Mouse (Mus musculus) embryonic facial prominence, embryonic 11.5 days (tissue): ENCODE measurements around the gene Agap1. TPM values are rescaled to one million over a fixed set of nuclear protein-coding genes. Genes with fewer than 3 reads are reported as not detected.
A peak's percentile ranks its signal among the peaks of the same experiment; 100 is the strongest.

Source experiments
- ATAC-seq: fragments of 200-750 bp; cut with Nextera tagmentation; replicated peaks from 2 replicates; pipeline ENCODE4 v1.8.0; 2017; ENCODE audit warnings: low read depth; ENCODE audit not compliant: insufficient number of reproducible peaks, low FRiP score, low TSS enrichment
- DNase-seq: peaks from one replicate; pipeline ENCODE4 v3.0.0-alpha.2; 2015; ENCODE audit warnings: low spot score
- H3K27ac ChIP-seq: fragments of 300-500 bp; sonication (generic); replicated peaks from 2 replicates; pipeline ENCODE4 v1.5.1; 2014; ENCODE audit warnings: mild to moderate bottlenecking, low read depth, low read length, control low read depth
- H3K27me3 ChIP-seq: fragments of 300-500 bp; sonication (generic); 2 replicates; pipeline ENCODE4 v1.6.1; 2014; ENCODE audit warnings: mild to moderate bottlenecking, low read length, moderate library complexity, mixed read lengths; ENCODE audit not compliant: control insufficient read depth, insufficient read depth
- H3K36me3 ChIP-seq: fragments of 300-500 bp; sonication (generic); replicated peaks from 2 replicates; pipeline ENCODE4 v1.6.1; 2014; ENCODE audit warnings: low read depth, mild to moderate bottlenecking, low read length, moderate library complexity, mixed read lengths; ENCODE audit not compliant: control insufficient read depth, insufficient read depth
- H3K4me1 ChIP-seq: fragments of 300-500 bp; sonication (generic); 2 replicates; pipeline ENCODE4 v1.6.1; 2014; ENCODE audit warnings: low read length, mixed read lengths; ENCODE audit not compliant: control insufficient read depth, insufficient read depth
- H3K4me2 ChIP-seq: fragments of 300-500 bp; sonication (generic); 2 replicates; pipeline ENCODE4 v1.6.1; 2014; ENCODE audit warnings: low read depth, mild to moderate bottlenecking, control low read depth, low read length, moderate library complexity
- H3K4me3 ChIP-seq: fragments of 300-500 bp; sonication (generic); 2 replicates; pipeline ENCODE4 v1.5.1; 2014; ENCODE audit warnings: low read depth, low read length, control low read depth
- H3K9ac ChIP-seq: fragments of 300-500 bp; sonication (generic); replicated peaks from 2 replicates; pipeline ENCODE4 v1.6.1; 2014; ENCODE audit warnings: mild to moderate bottlenecking, control low read depth, low read length
- H3K9me3 ChIP-seq: fragments of 300-500 bp; sonication (generic); replicated peaks from 2 replicates; pipeline ENCODE4 v1.6.1; 2016; ENCODE audit warnings: mild to moderate bottlenecking, low read length, inconsistent platforms, mixed read lengths; ENCODE audit not compliant: control insufficient read depth
- WGBS: fragments of 180-500 bp; shearing (Covaris S2); extraction: QIAGEN DNeasy Blood & Tissue Kit; methylation state at CpG from one replicate; pipeline ENCODE4 v1.1.7; 2014; 5-methylcytosine and 5-hydroxymethylcytosine counted together
- polyA plus RNA-seq: library from polyadenylated mRNA; unstranded; fragments of >200 nt; fragmentation: Nextera tagmentation; extraction: Ambion mirVana; gene quantifications from 2 replicates; pipeline ENCODE4 v1.2.1, GENCODE M21; 2014

Agap1 gene
- polyA plus RNA-seq, 1 experiment from 2014 or later = 15.4 TPM

GRCm38 (mm10) chr1:89850681-89851414, 396.2 kb downstream of the Agap1 start:
- WGBS = 80% methylated on average over 11 of the region's 11 CpGs
- no peak for DNase-seq
- no peaks in the 10 kb centered on the region for H3K36me3 ChIP-seq
- no peak overlapping the region for H3K4me3 ChIP-seq
- H3K9me3 ChIP-seq = no peaks in the 10 kb centered on the region
- H3K27me3 ChIP-seq = no peaks in the 10 kb centered on the region
- ATAC-seq = no peak
- H3K9ac ChIP-seq = no peak overlapping the region
- peaks cover 4% of the 10 kb centered on the region for H3K4me1 ChIP-seq
- no peak overlapping the region for H3K27ac ChIP-seq
- no peak overlapping the region for H3K4me2 ChIP-seq

- no peak overlapping the region for H3K4me2 ChIP-seq
- DNase-seq (peak; percentile 48), ATAC-seq (no peak)
- 21% methylated on average over 3 of the region's 3 CpGs for WGBS
- H3K4me3 ChIP-seq = no peak overlapping the region
- no peaks in the 10 kb centered on the region for H3K27me3 ChIP-seq
- H3K9ac ChIP-seq = no peak overlapping the region
- no peaks in the 10 kb centered on the region for H3K36me3 ChIP-seq
- no peaks in the 10 kb centered on the region for H3K9me3 ChIP-seq
- no peaks in the 10 kb centered on the region for H3K4me1 ChIP-seq
- H3K27ac ChIP-seq = no peak overlapping the region
Measured at GRCm38 (mm10) chr1:89859182-89859581, 404.6 kb downstream of the Agap1 start.

DNA sequence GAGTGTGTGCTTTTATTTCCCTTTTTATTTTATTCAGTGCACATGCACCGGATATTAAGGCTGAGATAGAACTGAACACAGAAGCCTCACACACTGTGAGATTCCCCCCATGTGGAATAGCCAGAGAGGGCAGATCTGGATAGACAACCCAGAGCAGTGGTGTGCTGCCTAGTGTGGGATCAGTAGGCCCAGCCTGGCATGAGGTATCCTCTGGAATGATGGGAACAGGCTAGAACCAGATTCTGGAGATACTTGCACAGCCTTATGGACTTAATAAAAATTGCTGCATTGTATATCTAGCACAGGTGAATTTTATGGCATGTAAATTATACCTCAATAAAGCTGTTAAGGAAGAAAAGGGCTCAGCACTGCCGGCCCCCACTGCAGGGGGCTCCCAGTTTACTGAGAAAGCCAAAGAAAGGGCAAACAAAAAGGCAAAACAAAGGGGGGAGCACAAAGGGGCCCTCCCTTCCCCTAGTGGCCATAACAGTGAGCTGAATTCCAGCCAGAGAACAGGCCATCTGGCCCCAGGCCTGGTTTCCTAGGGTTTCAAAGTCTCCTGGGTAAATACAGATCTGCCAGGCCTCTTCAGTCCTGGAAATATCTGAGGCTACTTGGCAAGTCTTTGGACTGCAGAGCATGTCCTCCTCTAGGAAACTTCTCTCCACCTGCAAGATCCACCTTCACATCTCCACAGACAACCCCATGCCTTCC, 405.6 kb downstream of the Agap1 start:
- Histone ChIP-seq H3K9ac (no peak overlapping the region), H3K9me3 (no peaks in the 10 kb centered on the region), H3K36me3 (no peaks in the 10 kb centered on the region), H3K4me3 (no peak overlapping the region), H3K27me3 (no peaks in the 10 kb centered on the region), H3K4me2 (no peak overlapping the region), H3K4me1 (no peaks in the 10 kb centered on the region), H3K27ac (no peak overlapping the region)
- 0 out of 2 replicates have a peak, but pooled peaks have one; percentile 41 for ATAC-seq
- 43% methylated on average over 2 of the region's 2 CpGs for WGBS
- DNase-seq = no peak

- Histone ChIP-seq H3K9ac (no peak overlapping the region), H3K36me3 (no peaks in the 10 kb centered on the region), H3K4me1 (no peaks in the 10 kb centered on the region), H3K27me3 (no peaks in the 10 kb centered on the region), H3K9me3 (no peaks in the 10 kb centered on the region), H3K4me3 (no peak overlapping the region), H3K4me2 (no peak overlapping the region), H3K27ac (no peak overlapping the region)
- DNase-seq (no peak), ATAC-seq (no peak)
- 64% methylated on average over 6 of the region's 6 CpGs for WGBS
Measured at GRCm38 (mm10) chr1:89865787-89866186, 411.2 kb downstream of the Agap1 start.

DNA sequence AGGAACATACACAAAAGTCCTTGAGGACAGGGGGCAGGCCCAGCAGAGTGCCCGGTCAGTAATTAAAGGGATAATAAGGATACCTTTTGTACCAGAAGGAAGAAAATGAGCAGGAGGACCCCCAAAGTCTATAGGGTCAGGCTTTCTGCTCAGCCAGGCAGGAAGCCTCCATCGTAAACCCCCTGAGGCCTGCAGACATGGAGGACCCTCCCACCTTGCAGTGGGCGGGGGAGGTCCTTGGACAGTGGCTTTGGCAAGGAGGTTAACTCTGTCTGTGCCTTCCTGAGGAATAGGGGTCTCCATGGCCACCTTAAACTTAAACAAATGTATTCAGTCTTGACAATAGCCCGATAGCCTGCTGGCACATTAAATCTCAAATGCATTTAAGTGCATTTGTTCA, 413.2 kb downstream of the Agap1 start:
- Histone ChIP-seq H3K4me3 (no peak overlapping the region), H3K27me3 (no peaks in the 10 kb centered on the region), H3K36me3 (no peaks in the 10 kb centered on the region), H3K4me2 (no peak overlapping the region), H3K27ac (no peak overlapping the region), H3K4me1 (no peaks in the 10 kb centered on the region), H3K9ac (no peak overlapping the region), H3K9me3 (no peaks in the 10 kb centered on the region)
- DNase-seq (no peak), ATAC-seq (no peak)
- 35% methylated on average over 4 of the region's 4 CpGs for WGBS

GRCm38 (mm10) chr1:89870134-89870905, 415.7 kb downstream of the Agap1 start:
- no peaks in the 10 kb centered on the region for H3K9me3 ChIP-seq
- DNase-seq (no peak), ATAC-seq (no peak)
- no peak overlapping the region for H3K4me2 ChIP-seq
- H3K4me1 ChIP-seq = no peaks in the 10 kb centered on the region
- no peak overlapping the region for H3K9ac ChIP-seq
- WGBS = 48% methylated on average over 12 of the region's 12 CpGs
- no peaks in the 10 kb centered on the region for H3K36me3 ChIP-seq
- H3K27ac ChIP-seq = no peak overlapping the region
- no peak overlapping the region for H3K4me3 ChIP-seq
- no peaks in the 10 kb centered on the region for H3K27me3 ChIP-seq

DNA sequence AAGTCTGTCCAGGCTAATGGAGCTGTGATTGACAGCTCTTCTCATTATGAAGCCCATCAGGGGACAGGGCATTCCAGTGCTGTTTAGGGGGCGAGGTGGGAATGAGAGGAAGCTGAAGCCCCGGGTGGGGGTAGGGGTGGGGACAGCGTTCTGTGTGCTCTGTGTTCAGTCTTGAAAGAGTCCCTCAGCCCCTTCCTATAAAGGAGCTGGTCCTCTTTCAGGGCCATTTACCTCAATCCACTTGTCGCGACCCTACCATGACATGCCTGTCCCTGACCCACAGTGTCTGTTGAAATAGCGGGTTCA, 416.3 kb downstream of the Agap1 start:
- no peak for DNase-seq
- Histone ChIP-seq H3K4me1 (no peaks in the 10 kb centered on the region), H3K9me3 (no peaks in the 10 kb centered on the region), H3K36me3 (no peaks in the 10 kb centered on the region), H3K9ac (no peak overlapping the region), H3K4me3 (no peak overlapping the region), H3K4me2 (no peak overlapping the region), H3K27ac (no peak overlapping the region), H3K27me3 (no peaks in the 10 kb centered on the region)
- WGBS = 30% methylated on average over 6 of the region's 6 CpGs
- no peak for ATAC-seq
